Mouse (Mus musculus): ENCODE measurements around the gene Zfand2b. TPM values are rescaled to one million over a fixed set of nuclear protein-coding genes. Genes with fewer than 3 reads are reported as not detected.

The Zfand2b gene
- polyA plus RNA-seq, 1 experiment from 2014 or later: 34.9 TPM

DNA sequence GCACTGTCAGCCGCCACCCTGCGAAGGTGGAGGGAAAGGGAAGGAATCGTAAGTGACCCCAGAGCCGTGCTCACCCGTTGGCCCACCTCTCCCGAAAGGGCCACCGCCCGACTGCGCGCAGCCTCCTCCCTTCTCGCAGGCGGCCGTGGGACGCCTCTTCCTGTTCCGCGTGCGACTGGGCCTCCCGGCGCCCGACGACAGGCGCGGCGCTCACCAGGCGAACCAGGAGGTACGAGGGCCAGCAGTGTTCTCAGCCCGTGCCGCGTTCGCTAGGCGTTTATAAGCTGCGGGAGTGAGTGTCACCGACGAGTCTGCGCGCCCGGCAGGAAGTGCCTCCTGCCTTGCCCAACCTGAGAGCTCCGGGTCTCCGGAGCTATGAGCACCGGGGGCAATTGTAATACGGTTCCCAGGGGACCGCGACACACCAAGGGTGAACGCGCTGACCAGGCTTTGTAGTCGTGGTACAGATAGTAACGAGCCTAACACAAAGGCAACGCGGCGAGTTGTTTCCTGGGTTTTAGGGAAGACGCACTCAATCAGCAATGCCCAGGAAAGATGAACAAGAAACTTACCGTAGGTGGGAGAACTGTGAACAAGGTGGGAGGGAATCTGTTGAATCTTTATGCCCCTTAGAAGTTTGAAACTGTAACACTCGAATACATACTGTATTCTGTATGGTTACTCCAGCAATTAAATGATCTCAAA is 26.8 kb upstream of the Zfand2b start:
- Histone ChIP-seq H3K4me3 (replicated peaks) (peak overlapping the region; percentile 89), H3K9me3 (no peaks in the 10 kb centered on the region), H3K4me1 (replicated peaks) (peaks cover 17% of the 10 kb centered on the region), H3K9ac (replicated peaks) (peak overlapping the region; percentile 95), H3K27me3 (no peaks in the 10 kb centered on the region), H3K36me3 (peaks cover 60% of the 10 kb centered on the region), H3K4me2 (peak overlapping the region; percentile 87), H3K27ac (peak overlapping the region; percentile 97)
- under 1% methylated on average over 48 of the region's 53 CpGs for WGBS
- ATAC-seq (ENCODE audit: insufficient number of reproducible peaks, insufficient read depth, low FRiP score, low TSS enrichment, low read depth): peak; percentile 38; the same call in 1 of the 2 replicates

DNA sequence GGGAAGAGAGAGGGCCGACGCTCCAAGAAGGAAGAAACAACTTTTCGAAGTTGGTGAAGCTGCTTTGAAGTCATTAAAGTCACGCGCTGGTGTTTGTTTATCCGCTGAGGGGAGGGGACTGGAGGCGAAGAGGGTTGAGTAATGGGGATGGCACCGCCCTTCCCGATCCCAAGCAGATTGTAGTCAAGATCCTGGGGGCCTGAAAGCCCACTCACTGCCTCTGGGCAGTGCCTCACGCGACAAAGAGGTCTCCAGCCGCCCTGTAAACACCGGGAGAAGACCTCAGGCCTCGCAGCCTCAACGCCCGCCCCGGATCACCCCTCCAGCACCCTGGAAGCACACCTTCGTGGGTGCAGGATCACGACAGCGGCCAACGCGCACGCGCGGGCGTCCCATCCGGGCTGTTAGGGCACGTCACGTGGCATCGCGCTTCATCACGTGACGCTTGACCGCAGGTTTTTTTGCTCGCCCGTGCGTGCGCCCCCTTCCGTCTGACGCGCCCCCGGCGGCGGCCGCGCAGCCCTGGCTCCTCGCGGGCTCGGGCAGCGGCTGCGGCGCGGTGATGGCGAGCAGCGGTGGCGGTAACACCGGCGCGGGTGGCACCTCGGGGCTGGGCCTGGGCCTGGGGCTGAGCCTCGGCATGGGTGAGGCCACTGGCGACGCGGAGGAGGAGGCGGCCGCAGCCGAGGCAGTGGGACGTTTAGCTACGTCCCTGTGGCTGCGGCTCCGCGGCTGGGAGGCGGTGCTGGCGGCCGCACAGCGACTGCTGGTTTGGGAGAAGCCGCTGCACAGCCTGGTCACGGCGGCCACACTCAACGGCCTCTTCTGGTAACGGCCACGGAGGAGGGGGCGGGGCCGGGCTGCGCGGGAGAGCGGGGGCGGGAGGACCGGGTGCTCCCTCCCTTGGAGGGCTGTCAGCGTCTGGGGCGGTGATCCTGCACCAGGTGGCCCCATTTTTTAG is 25.9 kb upstream of the Zfand2b start, which contains the start of the genes Cnppd1 and Retreg2:
Gene Cnppd1 (minus strand): TSS at position 411 of the 961 bp plus-strand sequence.
Gene Retreg2 (plus strand): TSS at position 478 of the 961 bp plus-strand sequence.
- H3K36me3 ChIP-seq: peaks cover 60% of the 10 kb centered on the region
- H3K27ac ChIP-seq: peak within 1 kb of the TSS; percentile 97
- peaks cover 17% of the 10 kb centered on the region for H3K4me1 ChIP-seq (replicated peaks)
- ATAC-seq (ENCODE audit: insufficient number of reproducible peaks, insufficient read depth, low FRiP score, low TSS enrichment, low read depth): peak; percentile 87
- no peaks in the 10 kb centered on the region for H3K9me3 ChIP-seq
- peak within 1 kb of the TSS; percentile 95 for H3K9ac ChIP-seq (replicated peaks)
- WGBS: under 1% methylated on average over 90 of the region's 91 CpGs
- no peaks in the 10 kb centered on the region for H3K27me3 ChIP-seq
- peak within 1 kb of the TSS; percentile 89 for H3K4me3 ChIP-seq (replicated peaks)
- H3K4me2 ChIP-seq: peak within 1 kb of the TSS; percentile 87

DNA sequence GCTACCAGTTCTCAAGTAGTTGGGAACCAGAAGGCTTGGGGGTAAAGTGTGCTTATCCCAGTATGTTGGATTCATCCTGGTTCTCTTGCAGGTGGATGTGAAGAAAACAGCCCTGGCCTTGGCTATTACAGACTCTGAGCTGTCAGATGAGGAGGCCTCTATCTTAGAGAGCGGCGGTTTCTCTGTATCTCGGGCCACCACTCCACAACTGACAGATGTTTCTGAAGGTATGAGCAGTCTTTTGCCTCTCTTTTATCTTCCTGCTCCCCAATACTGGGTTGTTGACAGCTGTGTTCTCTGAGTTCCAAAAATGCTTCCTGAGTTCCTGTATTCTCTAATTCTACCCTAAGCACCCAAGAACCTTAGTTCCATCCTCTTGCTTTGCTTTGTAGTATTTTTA is 22.9 kb upstream of the Zfand2b start:
- H3K9ac ChIP-seq (replicated peaks): no peak overlapping the region
- 90% methylated on average over 3 of the region's 3 CpGs for WGBS
- ATAC-seq (ENCODE audit: insufficient number of reproducible peaks, insufficient read depth, low FRiP score, low TSS enrichment, low read depth): no peak
- H3K27ac ChIP-seq: no peak overlapping the region
- peaks cover 54% of the 10 kb centered on the region for H3K36me3 ChIP-seq
- no peaks in the 10 kb centered on the region for H3K27me3 ChIP-seq
- H3K4me3 ChIP-seq (replicated peaks): no peak overlapping the region
- no peak overlapping the region for H3K4me2 ChIP-seq
- H3K4me1 ChIP-seq (replicated peaks): peaks cover 15% of the 10 kb centered on the region
- H3K9me3 ChIP-seq: no peaks in the 10 kb centered on the region

DNA sequence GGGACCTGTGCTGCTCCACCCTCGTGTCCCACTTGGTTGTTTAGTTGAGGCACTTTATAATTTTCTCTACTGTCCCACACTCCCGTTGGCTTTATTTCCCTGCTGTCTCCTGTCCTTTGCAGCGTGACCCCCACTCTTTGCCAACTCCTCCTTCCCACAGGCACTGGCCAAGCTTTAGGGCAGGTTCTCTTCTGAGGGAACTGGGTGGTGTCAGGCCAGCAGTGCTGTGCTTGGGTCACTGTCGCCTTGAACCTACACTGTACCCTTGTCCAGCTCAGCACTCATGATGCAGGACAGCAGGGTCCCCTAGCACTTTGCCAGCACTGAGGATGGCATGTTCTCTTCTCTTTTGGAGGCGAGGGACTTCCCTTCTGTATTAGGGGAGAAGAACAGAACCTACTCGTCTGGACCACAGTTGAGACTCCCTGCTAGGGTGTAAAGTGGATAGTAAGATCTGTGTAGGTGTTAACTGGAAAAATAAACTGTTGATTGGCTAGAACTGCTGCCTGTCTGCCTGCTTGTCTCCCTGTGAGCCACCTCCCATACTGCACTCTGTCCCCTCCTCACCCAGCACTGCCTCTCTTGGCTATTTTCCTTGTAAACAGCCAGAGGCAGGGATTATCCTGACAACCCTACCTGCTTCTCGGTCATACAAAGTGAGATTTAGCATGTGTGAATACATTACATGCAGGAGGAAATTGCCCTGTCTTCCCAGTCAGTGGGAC is 20.9 kb upstream of the Zfand2b start:
- no peak overlapping the region for H3K4me2 ChIP-seq
- ATAC-seq (ENCODE audit: insufficient number of reproducible peaks, insufficient read depth, low FRiP score, low TSS enrichment, low read depth): no peak
- H3K4me1 ChIP-seq (replicated peaks): peaks cover 8% of the 10 kb centered on the region
- H3K36me3 ChIP-seq: peaks cover 54% of the 10 kb centered on the region
- no peak overlapping the region for H3K4me3 ChIP-seq (replicated peaks)
- no peaks in the 10 kb centered on the region for H3K9me3 ChIP-seq
- no peak overlapping the region for H3K9ac ChIP-seq (replicated peaks)
- no peaks in the 10 kb centered on the region for H3K27me3 ChIP-seq
- 74% methylated on average over 7 of the region's 7 CpGs for WGBS
- H3K27ac ChIP-seq: no peak overlapping the region

DNA sequence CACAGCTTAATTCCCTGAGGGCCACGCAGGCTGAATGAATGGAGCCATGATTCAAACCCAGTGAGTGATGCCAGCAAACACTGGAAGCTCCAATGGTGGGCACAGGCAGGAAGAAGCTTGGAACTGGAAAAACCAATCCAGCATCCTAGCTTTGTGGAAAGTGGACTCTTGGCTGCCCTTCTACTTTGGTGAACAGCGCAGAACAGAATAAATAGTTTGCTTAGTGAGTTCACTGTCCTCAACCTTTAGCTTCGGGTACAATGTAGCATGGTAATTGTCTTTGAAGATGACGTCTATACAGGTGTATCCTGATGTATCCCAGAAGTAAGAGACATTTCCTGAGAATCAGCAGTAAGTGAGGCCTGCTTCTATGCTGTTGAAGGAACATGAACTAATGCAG is 19.7 kb upstream of the Zfand2b start:
- no peak for ATAC-seq (ENCODE audit: insufficient number of reproducible peaks, insufficient read depth, low FRiP score, low TSS enrichment, low read depth)
- Histone ChIP-seq H3K4me3 (replicated peaks) (no peak overlapping the region), H3K27me3 (no peaks in the 10 kb centered on the region), H3K4me1 (replicated peaks) (peaks cover 5% of the 10 kb centered on the region), H3K9ac (replicated peaks) (no peak overlapping the region), H3K9me3 (no peaks in the 10 kb centered on the region), H3K36me3 (peaks cover 54% of the 10 kb centered on the region), H3K4me2 (no peak overlapping the region), H3K27ac (no peak overlapping the region)
- 90% methylated on average over 4 of the region's 4 CpGs for WGBS

DNA sequence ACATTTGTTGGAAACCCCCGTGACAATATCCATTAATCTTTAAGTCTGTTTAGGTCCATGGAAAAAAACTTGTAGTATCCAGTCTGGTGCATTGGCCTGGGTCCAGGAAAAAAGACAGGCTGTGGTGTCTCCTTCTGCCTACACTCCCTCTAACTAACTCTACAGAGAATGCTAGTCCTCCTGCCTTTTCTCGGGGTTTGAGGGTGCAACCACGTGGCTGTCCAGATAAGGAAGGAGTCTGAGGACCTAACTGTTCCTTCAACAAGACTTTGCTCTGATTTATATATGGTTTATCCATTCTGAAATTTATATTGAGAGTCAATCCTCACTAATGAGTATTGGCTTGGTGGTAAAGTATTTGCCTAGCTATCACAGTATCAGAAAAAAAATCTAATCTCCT is 12.6 kb upstream of the Zfand2b start:
- H3K27me3 ChIP-seq: 0 out of 2 replicates have a peak, but pooled peaks cover 2% of the 10 kb centered on the region
- 61% methylated on average over 3 of the region's 3 CpGs for WGBS
- H3K9ac ChIP-seq (replicated peaks): no peak overlapping the region
- no peak overlapping the region for H3K4me2 ChIP-seq
- no peak for ATAC-seq (ENCODE audit: insufficient number of reproducible peaks, insufficient read depth, low FRiP score, low TSS enrichment, low read depth)
- H3K4me1 ChIP-seq (replicated peaks): no peaks in the 10 kb centered on the region
- no peaks in the 10 kb centered on the region for H3K36me3 ChIP-seq
- H3K27ac ChIP-seq: no peak overlapping the region
- H3K9me3 ChIP-seq: no peaks in the 10 kb centered on the region
- no peak overlapping the region for H3K4me3 ChIP-seq (replicated peaks)

DNA sequence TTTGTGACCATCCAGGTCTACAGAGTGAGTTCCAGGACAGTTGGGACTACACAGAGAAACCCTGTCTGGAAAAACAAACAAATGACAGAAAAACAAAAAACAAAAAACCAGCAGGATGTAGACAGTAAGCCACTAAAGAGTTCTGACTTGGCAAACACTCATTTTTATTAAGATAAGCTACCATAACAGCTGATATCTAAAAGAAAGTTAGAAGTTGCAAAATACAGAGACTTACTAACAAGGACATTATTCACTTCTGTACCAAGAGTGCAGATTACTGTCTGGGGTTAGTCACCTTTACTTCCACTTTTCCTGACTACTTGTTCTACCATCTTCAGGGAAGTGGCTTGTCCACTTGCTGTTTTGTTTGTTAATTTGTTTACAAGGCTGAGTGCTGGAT is 9.5 kb upstream of the Zfand2b start:
- no peaks in the 10 kb centered on the region for H3K9me3 ChIP-seq
- ATAC-seq (ENCODE audit: insufficient number of reproducible peaks, insufficient read depth, low FRiP score, low TSS enrichment, low read depth): no peak
- no peak overlapping the region for H3K27ac ChIP-seq
- H3K36me3 ChIP-seq: no peaks in the 10 kb centered on the region
- H3K9ac ChIP-seq (replicated peaks): no peak overlapping the region
- H3K27me3 ChIP-seq: 0 out of 2 replicates have a peak, but pooled peaks cover 2% of the 10 kb centered on the region
- H3K4me2 ChIP-seq: no peak overlapping the region
- no peaks in the 10 kb centered on the region for H3K4me1 ChIP-seq (replicated peaks)
- H3K4me3 ChIP-seq (replicated peaks): no peak overlapping the region

DNA sequence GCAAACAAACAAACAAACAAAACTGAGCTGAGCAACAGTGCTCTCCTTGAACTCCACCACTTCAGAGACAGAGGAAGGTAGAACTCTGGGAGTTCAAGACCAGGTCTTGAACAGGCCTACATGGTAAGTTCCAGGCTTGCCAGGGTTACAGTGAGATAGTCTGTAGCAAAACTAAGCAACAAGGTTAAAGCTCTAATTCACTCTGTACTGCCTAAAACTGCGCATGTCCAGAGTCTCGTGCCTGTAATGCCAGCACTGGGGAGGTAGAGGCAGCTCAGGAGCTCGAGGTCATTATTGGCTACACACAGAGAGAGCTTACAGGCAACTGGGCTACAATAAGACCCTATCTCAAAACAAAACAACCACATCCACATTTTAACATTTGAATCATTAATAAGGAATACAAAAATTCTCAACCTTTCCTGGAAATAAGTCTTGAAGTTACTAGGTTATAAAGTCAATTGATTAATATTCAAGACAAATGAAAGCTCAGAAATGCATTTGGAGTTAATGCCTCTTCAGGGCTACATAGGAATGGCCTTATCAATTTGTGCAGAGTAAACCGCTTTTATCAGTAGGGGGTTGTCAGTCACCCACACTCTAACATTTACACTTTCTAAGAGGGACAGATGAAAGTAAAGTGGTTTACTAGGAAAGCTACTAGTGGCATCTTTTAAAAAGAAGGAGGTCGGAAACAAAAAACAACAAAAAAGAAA is 8.7 kb upstream of the Zfand2b start:
- 71% methylated on average over 5 of the region's 5 CpGs for WGBS
- Histone ChIP-seq H3K4me3 (replicated peaks) (no peak overlapping the region), H3K27me3 (0 out of 2 replicates have a peak, but pooled peaks cover 2% of the 10 kb centered on the region), H3K9ac (replicated peaks) (no peak overlapping the region), H3K4me2 (no peak overlapping the region), H3K9me3 (no peaks in the 10 kb centered on the region), H3K36me3 (no peaks in the 10 kb centered on the region), H3K4me1 (replicated peaks) (no peaks in the 10 kb centered on the region), H3K27ac (no peak overlapping the region)
- ATAC-seq (ENCODE audit: insufficient number of reproducible peaks, insufficient read depth, low FRiP score, low TSS enrichment, low read depth): no peak

DNA sequence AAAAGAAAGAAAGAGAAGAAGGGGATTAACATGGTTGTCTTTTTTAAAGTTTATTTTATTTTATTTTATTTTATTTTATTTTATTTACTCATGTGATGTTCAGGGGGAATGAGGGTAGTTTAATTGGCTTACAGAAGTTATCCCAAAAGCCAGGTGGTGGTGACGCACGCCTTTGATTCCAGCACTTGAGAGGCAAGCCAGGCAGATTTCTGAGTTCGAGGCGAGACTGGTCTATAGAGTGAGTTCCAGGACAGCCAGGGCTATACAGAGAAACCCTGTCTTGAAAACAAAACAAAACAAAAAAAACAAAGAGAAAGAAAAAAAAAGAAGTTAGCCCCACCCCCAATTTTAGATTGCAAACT is 8.2 kb upstream of the Zfand2b start:
- WGBS: 85% methylated on average over 4 of the region's 4 CpGs
- Histone ChIP-seq H3K4me1 (replicated peaks) (no peaks in the 10 kb centered on the region), H3K9me3 (no peaks in the 10 kb centered on the region), H3K4me2 (no peak overlapping the region), H3K27me3 (0 out of 2 replicates have a peak, but pooled peaks cover 2% of the 10 kb centered on the region), H3K9ac (replicated peaks) (no peak overlapping the region), H3K4me3 (replicated peaks) (no peak overlapping the region), H3K36me3 (no peaks in the 10 kb centered on the region), H3K27ac (no peak overlapping the region)
- ATAC-seq (ENCODE audit: insufficient number of reproducible peaks, insufficient read depth, low FRiP score, low TSS enrichment, low read depth): no peak

DNA sequence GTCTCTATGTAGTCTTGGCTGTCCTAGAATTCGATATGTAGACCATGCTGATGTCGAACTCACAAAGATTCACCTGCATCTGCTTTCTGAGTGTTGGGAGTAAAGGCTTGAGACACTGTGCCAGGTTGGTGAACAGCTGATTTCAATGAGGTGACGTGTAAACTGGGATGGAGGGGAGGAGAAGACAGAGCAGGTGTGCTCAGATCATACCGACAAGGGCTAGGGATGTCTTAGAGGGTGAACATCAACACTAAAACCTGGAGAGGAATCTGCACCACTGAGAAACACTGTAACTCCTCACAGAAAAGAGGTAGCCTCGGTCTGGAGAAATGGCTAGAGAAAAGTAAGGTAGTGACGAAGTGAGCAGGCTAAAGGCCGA is 364 bp upstream of the Zfand2b start:
- H3K4me3 ChIP-seq (replicated peaks): peak overlapping the region; percentile 70
- H3K36me3 ChIP-seq: peaks cover 33% of the 10 kb centered on the region
- peak overlapping the region; percentile 69 for H3K4me2 ChIP-seq
- H3K27me3 ChIP-seq: no peaks in the 10 kb centered on the region
- peak overlapping the region; percentile 54 for H3K9ac ChIP-seq (replicated peaks)
- WGBS: 9% methylated on average over 7 of the region's 7 CpGs
- peaks cover 11% of the 10 kb centered on the region for H3K4me1 ChIP-seq (replicated peaks)
- H3K9me3 ChIP-seq: no peaks in the 10 kb centered on the region
- ATAC-seq (ENCODE audit: insufficient number of reproducible peaks, insufficient read depth, low FRiP score, low TSS enrichment, low read depth): peak; percentile 45
- peak overlapping the region; percentile 91; the same call in 1 of the 2 replicates for H3K27ac ChIP-seq
